Mouse (Mus musculus) forelimb bud, embryonic 11.5 days (tissue): ENCODE data around the gene Slc1a1.

Experiments
- DNase-seq: peaks from one replicate; pipeline ENCODE4 v3.0.0-alpha.2; 2012; ENCODE audit warnings: low read depth, low spot score

Slc1a1 gene

DNA sequence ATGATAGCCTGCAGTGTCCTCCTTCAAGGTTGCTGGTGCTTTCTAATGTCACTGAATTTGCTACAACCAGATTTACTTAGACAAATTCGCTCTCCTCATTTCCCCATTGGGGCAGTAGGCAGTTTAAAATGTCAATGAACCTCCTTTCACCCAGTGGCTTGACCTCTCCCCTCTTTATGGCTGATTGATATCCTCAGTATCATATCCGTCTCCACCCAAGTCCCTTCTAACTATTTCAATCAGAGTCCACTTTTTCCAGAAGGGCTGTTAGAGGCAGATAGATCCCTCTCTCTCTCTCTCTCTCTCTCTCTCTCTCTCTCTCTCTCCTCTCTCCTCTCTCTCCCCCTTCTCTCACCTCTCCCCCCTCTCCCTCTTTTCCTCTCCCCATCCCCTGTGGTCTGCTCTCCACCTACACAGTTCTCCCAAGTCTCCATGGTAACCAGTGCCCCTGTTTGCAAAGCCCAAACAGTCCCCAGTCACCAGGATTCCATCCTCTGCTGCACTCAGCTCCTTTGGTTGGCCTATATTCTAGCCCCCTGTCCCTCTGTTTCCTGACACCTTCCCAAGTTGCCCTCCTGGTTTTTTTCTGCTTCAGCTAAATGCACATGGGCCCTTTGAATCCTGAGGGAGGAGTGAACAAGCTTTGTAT lies 80.9 kb downstream of the Slc1a1 start:
- peak; percentile 18 for DNase-seq

DNA sequence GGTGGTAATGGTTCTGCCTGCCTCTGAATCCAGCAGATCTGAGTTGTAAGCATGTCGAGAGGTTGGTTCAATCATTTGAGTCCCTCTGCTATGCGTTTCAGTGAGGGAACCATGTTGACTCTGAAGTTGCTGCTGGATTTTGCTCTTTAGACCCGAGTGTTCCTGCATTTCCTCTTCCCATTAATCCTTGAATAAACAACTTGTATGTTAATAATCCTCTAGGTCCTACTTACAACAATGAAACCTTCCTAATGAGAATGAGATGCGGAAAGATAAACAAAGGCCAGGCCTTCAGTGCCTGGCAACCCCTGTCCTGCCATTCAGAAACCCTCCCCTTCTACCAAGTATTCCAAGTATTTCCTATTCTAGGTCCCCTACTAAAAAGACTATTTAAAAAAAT lies 81.6 kb downstream of the Slc1a1 start:
- DNase-seq: no peak

DNA sequence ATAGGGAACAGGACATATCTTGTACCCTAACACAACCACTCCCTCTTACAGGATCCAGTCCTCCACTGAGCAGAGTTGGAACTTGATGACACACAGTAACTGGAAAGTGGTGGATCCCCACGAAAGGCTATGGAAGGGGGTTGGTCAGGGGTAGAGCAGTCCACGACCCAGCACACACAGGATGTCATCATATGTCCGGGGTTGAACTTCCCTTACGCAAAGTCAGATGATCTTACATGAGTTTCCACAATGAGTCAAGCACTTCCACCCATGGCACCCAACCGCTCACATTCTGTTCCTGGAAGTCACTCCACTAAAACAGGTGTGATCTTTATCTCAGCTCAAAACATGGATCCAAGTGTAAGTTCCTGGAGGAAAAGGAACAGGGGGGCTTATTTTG lies 83.0 kb downstream of the Slc1a1 start:
- DNase-seq: no peak

DNA sequence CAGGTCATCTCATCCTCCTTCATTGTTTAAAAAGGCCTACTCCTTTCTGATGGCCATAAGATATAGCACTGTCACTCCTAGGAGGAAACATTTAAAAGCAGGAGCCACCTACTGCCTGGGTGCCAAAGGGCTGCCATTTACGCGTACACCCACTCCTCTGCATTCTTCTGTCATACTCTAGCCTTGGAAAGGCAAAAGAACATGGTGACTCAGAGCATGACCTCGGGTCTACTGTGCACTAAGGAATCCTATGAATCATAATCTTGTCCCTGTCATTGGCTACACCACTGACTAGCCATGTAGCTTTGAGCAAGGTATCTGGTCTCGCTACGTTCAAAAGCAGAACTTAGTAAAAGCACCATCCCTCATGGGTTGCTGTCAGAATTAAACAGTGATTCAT lies 91.5 kb downstream of the Slc1a1 start:
- DNase-seq: no peak

DNA sequence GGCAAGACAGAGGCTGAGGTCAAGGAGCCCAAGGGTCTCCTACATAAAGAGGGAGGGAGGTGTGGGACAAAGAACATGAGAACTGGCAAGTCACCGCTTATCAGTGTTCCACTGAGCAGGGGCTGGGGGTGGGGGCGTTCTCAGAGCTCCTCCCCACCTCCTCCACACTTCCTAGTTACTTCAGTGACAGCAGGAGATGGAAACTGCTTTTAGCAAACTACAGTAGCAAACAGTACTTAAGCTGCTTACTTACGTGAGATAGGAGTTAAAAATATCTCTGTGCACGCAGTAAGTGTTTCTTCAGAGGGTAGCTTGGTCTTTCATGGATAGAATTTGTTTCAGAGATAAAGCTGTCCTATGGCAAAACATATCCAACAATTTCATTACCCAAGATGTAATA lies 92.5 kb downstream of the Slc1a1 start:
- no peak for DNase-seq

DNA sequence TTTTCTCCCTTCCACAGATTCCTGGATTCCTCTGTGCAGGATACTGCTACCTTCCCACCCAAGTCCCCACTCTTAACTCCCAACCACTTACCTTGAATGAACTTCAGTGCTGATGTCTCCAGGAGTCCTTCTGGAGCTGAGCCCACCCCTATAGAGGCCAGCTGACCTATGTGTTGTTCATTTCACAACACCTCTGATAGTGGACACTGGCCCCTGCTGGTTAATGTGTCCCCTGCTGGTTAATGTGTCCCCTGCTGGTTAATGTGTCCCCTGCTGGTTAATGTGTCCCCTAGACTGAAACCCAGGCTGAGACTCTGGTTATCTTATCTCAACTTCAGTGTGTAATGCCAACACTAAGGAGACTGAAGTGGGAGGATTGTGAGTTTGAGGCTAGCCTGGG lies 94.2 kb downstream of the Slc1a1 start:
- DNase-seq: no peak

DNA sequence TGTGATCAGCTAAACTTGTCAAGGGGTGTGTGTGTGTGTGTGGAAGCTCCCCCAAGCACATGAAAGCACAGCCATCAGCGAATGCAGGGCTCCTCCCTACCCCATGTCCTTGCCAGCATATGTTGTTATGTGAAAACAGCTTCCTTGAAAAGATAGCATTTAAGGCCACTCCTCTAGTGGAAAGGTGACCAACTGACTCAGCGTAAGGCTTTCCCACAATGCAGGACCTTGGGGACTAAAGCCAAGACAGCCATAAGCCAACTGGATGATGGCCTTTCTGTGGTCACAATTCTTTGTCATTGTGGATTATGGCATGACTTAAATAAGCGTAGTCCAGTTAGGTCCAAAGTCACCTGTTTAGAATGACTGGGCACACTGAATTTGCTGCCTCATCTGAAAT lies 100.0 kb downstream of the Slc1a1 start:
- DNase-seq: no peak

DNA sequence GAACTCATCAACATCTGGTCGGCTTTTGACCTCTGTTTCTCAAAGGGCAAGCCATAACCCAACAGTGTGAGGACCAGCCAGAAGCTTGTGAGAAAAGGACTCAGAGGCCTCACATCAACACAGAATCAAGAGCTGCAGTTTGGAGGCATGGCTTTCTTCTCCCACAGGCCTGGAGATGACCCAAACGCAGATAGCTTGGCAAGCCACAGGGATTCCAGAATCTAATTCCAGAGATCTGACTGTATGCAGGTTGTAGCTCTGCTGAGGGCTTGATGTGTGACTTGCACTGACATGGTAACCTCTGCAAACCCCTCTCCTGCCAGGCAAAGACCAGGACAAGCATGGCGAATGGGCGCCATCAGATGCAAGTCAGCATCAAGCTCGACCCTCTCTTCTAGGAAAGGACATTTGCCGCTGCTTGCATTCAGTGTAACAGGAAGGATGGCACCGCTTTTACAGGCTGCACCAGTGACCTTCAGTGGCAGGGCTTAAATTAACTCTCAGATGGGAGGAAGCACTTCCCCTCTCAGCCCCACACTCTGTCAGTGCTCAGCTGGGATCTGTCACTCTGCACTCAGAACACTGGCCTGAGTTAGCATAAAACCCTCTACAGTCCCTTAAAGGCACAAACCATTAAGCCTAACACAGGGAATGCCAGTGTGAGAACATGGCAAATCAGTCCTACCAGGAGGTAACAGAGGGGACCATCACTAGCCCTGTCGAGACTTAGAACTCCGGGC lies 105.5 kb downstream of the Slc1a1 start:
- no peak for DNase-seq

DNA sequence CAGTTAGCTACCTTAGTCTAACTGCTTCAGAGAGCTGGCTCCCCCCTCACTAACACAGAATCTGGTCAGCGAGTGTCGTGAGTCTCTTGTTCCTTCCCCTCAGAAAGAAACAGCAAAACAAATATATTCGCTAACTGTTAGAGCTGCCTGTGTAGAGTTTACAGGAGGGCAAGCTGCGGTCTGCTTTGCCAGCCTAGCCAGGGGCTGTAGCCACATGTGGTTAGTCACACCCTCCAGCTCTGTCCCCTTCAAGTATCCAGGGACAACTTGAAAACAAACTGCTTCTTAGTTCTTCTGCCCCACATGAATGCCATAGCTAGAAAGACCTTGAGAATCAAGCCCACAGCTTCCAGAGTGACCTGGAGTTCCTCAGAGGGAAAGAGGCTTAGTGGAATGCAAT lies 106.4 kb downstream of the Slc1a1 start:
- DNase-seq: no peak

DNA sequence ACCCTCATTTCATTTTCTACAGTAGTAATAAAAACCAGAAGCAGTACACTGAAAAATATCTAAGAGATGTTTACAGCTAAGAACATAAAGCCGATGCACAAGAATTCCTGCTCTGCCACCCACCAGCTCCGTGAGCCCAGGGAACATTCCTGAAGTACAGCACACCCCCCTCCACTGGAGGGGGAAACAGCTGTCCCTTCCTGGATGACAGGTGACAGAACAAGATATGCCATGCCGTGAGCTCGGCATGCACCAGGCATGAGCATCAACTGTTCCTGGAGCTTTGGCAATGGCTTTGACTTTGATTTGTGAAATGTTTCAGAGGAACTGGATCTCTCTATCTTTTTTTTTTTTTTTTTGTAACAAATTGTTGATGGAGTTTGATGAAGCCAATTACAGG lies 111.9 kb downstream of the Slc1a1 start:
- peak; percentile 19 for DNase-seq

DNA sequence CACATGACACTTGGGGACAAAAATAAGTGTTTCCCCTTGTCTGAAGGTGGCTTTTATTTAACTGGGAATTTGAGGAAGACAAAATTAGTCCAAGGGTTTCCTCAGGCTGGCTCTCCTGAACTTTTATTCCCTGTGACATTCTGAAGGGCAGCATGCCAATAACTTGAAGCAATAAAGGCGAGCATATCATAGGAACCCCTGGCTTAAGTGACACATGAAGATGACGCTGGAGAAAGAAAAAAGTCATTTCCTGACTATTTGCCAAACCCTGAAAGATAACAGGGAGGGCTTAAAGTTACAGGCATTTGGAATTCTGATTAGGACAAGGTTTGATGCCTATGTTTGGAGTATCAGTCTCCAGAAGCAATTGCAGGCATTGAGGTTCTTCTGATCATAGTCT lies 112.5 kb downstream of the Slc1a1 start:
- no peak for DNase-seq

DNA sequence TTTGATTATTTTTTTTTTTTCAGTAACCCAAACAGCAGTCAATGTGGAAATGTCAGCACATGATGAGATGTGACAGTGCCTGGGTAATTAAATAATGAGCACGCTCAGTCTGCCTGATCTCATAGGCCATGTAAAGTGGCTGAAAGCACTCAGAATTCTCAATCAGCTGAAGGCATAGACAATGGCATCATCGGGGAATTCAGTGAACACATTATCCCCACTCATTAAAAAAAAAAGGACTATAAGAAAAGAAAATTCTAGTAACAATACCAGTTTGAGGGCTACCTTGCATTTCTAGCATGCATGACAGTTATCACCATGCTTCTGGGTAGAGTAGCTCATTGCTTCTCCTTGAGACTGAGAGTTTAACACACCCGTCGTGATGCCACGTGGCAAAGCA lies 116.4 kb downstream of the Slc1a1 start:
- DNase-seq: no peak

DNA sequence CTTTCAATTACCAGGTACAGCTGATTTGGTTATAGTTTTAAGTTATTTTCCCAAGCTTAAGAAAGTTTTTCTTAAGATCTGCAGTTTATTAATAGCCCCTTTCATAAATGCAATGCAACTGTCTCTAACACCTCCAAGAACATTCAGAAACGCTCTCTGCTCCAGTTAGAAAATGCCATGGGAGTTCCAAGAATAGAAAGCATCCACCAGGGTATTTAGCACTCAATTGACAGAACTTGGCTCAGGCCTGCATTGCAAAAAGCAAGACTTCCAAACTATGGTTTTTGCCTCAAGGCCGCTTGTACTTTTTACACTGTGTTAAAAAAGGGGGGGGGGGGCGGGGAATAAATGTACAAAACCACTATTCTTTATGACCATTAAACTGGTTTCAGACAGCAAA lies 128.3 kb downstream of the Slc1a1 start:
- no peak for DNase-seq

DNA sequence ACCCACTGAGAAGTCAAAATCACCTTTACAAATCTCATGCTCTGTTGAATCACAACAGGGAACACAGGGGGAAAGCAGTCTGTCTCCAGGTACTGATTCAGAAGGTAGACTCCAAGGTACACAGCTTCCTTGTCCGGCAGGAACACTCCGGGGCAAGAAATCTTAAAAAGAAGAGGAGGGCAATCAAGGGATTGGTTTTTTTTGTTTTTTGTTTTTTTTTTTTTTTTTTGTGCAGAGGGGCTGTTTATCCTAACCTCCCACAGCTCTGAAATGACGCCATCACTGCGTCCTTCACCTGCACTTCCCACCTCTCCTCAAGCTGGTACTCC lies 128.6 kb downstream of the Slc1a1 start:
- no peak for DNase-seq
